ENCODE assay signal across 10 mouse cellular contexts in the genomic region with DNA sequence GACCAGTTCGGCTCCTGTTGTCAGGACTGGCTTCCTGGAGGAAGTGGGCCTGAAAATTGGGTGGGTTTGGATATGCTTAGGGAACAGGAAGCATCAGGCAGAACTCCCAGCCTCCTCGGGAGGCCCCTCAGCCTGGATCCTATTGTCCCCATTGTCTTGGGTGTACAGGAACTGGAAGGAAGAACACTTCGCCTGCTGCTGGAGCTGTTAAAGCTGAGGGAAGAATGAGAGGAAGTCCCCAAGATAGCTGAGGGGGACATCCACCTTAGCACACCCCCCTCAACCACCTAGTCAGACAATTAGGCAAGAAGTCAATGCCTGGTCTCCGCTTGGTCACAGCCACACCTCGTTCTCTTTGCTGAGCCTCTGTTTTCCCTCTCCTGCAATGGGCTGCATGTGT. TPM values are rescaled to one million over a fixed set of nuclear protein-coding genes. Genes with fewer than 3 reads are reported as not detected.
A peak's percentile ranks its signal among the peaks of the same experiment; 100 is the strongest.
DNase-seq lines count a peak whose midpoint lies in the region; ATAC-seq and TF ChIP-seq lines count a peak whose summit lies in the region.
"Had no signal": no experiment of that assay in that cellular context is flagged by ENCODE, and none has a peak within 500 bp of the region (broad histone marks: within the 10 kb centered on the region; RNA-seq: fewer than 3 reads in every experiment).

No protein-coding gene starts in this region.

- DNase-seq in adrenal gland, postnatal 10 days = peak; percentile 16
- DNase-seq in adrenal gland, adult 8-10 months = no peak
- peak; percentile 65 for DNase-seq in lung, postnatal 0 days (ENCODE audit: low spot score)
- DNase-seq in lung, postnatal 14 days = no peak
- no peak for DNase-seq in cerebellum, adult 9-10 months
- DNase-seq in frontal cortex, adult 2 months (ENCODE audit: extremely low spot score in 1 of 2, low spot score in 1 of 2) = no peak

- TF ChIP-seq EP300 in lung, postnatal 0 days (IDR thresholded peaks at IDR 0.05) = peak; percentile 81

- ATAC-seq in lung, postnatal 0 days = peak; percentile 58
- ATAC-seq in kidney, embryonic 14.5 days (ENCODE audit: low FRiP score, low TSS enrichment) = no peak
- no peak for ATAC-seq in stomach, embryonic 15.5 days (ENCODE audit: insufficient read depth, low FRiP score, low read depth)
- ATAC-seq: hindbrain, embryonic 16.5 days; midbrain, embryonic 13.5 days had no signal

- H3K27ac ChIP-seq in lung, postnatal 0 days (ENCODE audit: low read length) = 0 out of 2 replicates have a peak overlapping the region, but pooled peaks have one; percentile 26
- peak overlapping the region; percentile 92 for H3K27ac ChIP-seq in kidney, embryonic 14.5 days (ENCODE audit: low read depth, low read length)
- peak overlapping the region; percentile 82; the same call in 1 of the 2 replicates for H3K27ac ChIP-seq in stomach, embryonic 15.5 days
- H3K27ac ChIP-seq: midbrain, embryonic 13.5 days had no signal

- no peak overlapping the region for H3K4me2 ChIP-seq in lung, postnatal 0 days (replicated peaks; ENCODE audit: low read depth, low read length)
- H3K4me2 ChIP-seq in kidney, embryonic 14.5 days (replicated peaks; ENCODE audit: low read depth, low read length) = no peak overlapping the region
- no peak overlapping the region for H3K4me2 ChIP-seq in stomach, embryonic 15.5 days
- H3K4me2 ChIP-seq: midbrain, embryonic 13.5 days had no signal

- H3K27me3 ChIP-seq in lung, postnatal 0 days (replicated peaks; ENCODE audit: insufficient read depth, low read length) = no peaks in the 10 kb centered on the region
- no peaks in the 10 kb centered on the region for H3K27me3 ChIP-seq in kidney, embryonic 14.5 days (ENCODE audit: control insufficient read depth, insufficient read depth, low read length)
- H3K27me3 ChIP-seq in stomach, embryonic 15.5 days (replicated peaks) = no peaks in the 10 kb centered on the region

- H3K9ac ChIP-seq in lung, postnatal 0 days (replicated peaks; ENCODE audit: low read depth) = no peak overlapping the region
- H3K9ac ChIP-seq in kidney, embryonic 14.5 days (ENCODE audit: low read depth, low read length) = 0 out of 2 replicates have a peak overlapping the region, but pooled peaks have one; percentile 1
- H3K9ac ChIP-seq in stomach, embryonic 15.5 days = no peak overlapping the region
- H3K9ac ChIP-seq: midbrain, embryonic 13.5 days had no signal

- no peak for TF ChIP-seq CTCF in lung, postnatal 0 days (IDR thresholded peaks at IDR 0.05)

- no peak overlapping the region for H3K4me3 ChIP-seq in lung, postnatal 0 days (ENCODE audit: low read depth, low read length)
- H3K4me3 ChIP-seq in kidney, embryonic 14.5 days (ENCODE audit: low read length) = no peak overlapping the region
- H3K4me3 ChIP-seq in stomach, embryonic 15.5 days (replicated peaks) = no peak overlapping the region
- H3K4me3 ChIP-seq: midbrain, embryonic 13.5 days had no signal

- peaks cover 65% of the 10 kb centered on the region for H3K4me1 ChIP-seq in lung, postnatal 0 days (ENCODE audit: insufficient read depth, low read depth, low read length)
- H3K4me1 ChIP-seq in kidney, embryonic 14.5 days (ENCODE audit: control insufficient read depth, insufficient read depth, low read length) = peaks cover 88% of the 10 kb centered on the region
- peaks cover 86% of the 10 kb centered on the region for H3K4me1 ChIP-seq in stomach, embryonic 15.5 days

- no peaks in the 10 kb centered on the region for H3K9me3 ChIP-seq in lung, postnatal 0 days (ENCODE audit: low read length)
- no peaks in the 10 kb centered on the region for H3K9me3 ChIP-seq in kidney, embryonic 14.5 days (ENCODE audit: control insufficient read depth, low read length)
- no peaks in the 10 kb centered on the region for H3K9me3 ChIP-seq in stomach, embryonic 15.5 days
- H3K9me3 ChIP-seq: midbrain, embryonic 13.5 days had no signal

- 58% methylated on average over 5 of the region's 5 CpGs for WGBS in lung, postnatal 0 days
- WGBS in kidney, embryonic 14.5 days = 62% methylated on average over 5 of the region's 5 CpGs
- 55% methylated on average over 5 of the region's 5 CpGs for WGBS in stomach, embryonic 15.5 days

- no peaks in the 10 kb centered on the region for H3K36me3 ChIP-seq in lung, postnatal 0 days (ENCODE audit: insufficient read depth, low read length)
- no peaks in the 10 kb centered on the region for H3K36me3 ChIP-seq in kidney, embryonic 14.5 days (ENCODE audit: control insufficient read depth, insufficient read depth, low read length)
- 0 out of 2 replicates have a peak, but pooled peaks cover 3% of the 10 kb centered on the region for H3K36me3 ChIP-seq in stomach, embryonic 15.5 days
- H3K36me3 ChIP-seq: midbrain, embryonic 13.5 days had no signal

RNA-seq across cellular contexts. Expression of a gene that starts 9.7 kb away (rescaled TPM):
- 100 to 1,000 TPM; 191 to 264 TPM for total RNA-seq in adrenal gland, postnatal 10 days (2021)
- 100 to 1,000 TPM; 107 to 236 (median 145) TPM for total RNA-seq in adrenal gland, adult 8-10 months (2022)
- polyA plus RNA-seq in lung, postnatal 0 days (2015; fragmentation: Nextera tagmentation; extraction: Ambion mirVana) = 20.2 and 25.3 TPM in 2 replicates
- polyA plus RNA-seq in kidney, embryonic 14.5 days (2014; fragmentation: Nextera tagmentation; extraction: Ambion mirVana) = 39.6 and 56.2 TPM in 2 replicates
- 28.5 and 28.9 TPM in 2 replicates for polyA plus RNA-seq in stomach, embryonic 15.5 days (2015; fragmentation: Nextera tagmentation; extraction: Ambion mirVana)
- 3.5 and 4.0 TPM in 2 replicates for polyA plus RNA-seq in frontal cortex, adult 2 months (2012; rRNA removed)

RNA-seq across cellular contexts. Expression of a gene that starts 25.2 kb away (rescaled TPM):
- not detected for total RNA-seq in adrenal gland, postnatal 10 days (2021)
- total RNA-seq in adrenal gland, adult 8-10 months (2022) = not detected
- not detected in 2 replicates for polyA plus RNA-seq in lung, postnatal 0 days (2015; fragmentation: Nextera tagmentation; extraction: Ambion mirVana)
- not detected in 2 replicates for polyA plus RNA-seq in kidney, embryonic 14.5 days (2014; fragmentation: Nextera tagmentation; extraction: Ambion mirVana)
- polyA plus RNA-seq in stomach, embryonic 15.5 days (2015; fragmentation: Nextera tagmentation; extraction: Ambion mirVana) = not detected in 2 replicates
- polyA plus RNA-seq in frontal cortex, adult 2 months (2012; rRNA removed) = not detected in 2 replicates
- polyA plus RNA-seq: hindbrain, embryonic 16.5 days; midbrain, embryonic 13.5 days had no signal

RNA-seq across cellular contexts. Expression of a gene that starts 48.0 kb away (rescaled TPM):
- total RNA-seq in adrenal gland, postnatal 10 days (2021) = not detected
- under 1 TPM in 1 of 4 experiments, not detected in 3; 0.42 TPM for total RNA-seq in adrenal gland, adult 8-10 months (2022)
- polyA plus RNA-seq in lung, postnatal 0 days (2015; fragmentation: Nextera tagmentation; extraction: Ambion mirVana) = not detected in 2 replicates
- polyA plus RNA-seq in kidney, embryonic 14.5 days (2014; fragmentation: Nextera tagmentation; extraction: Ambion mirVana) = not detected in 2 replicates
- polyA plus RNA-seq in stomach, embryonic 15.5 days (2015; fragmentation: Nextera tagmentation; extraction: Ambion mirVana) = 232 and 273 TPM in 2 replicates
- polyA plus RNA-seq in frontal cortex, adult 2 months (2012; rRNA removed) = 0.15 TPM in 1 of 2 replicates, not detected in the other
- polyA plus RNA-seq: hindbrain, embryonic 16.5 days; midbrain, embryonic 13.5 days had no signal

Comparison
In these comparisons a context has a peak if more than half of its experiments do, and no peak if none do; other contexts are left out.
1. DNase-seq: peak in adrenal gland, postnatal 10 days (single experiment) and lung, postnatal 0 days (single experiment); none in adrenal gland, adult 8-10 months (single experiment), lung, postnatal 14 days (single experiment), cerebellum, adult 9-10 months (single experiment) and frontal cortex, adult 2 months (0 of 2).
2. H3K27ac ChIP-seq: peak in every context shown above with its lines; median percentile 92 in kidney, embryonic 14.5 days; 82 in stomach, embryonic 15.5 days; 26 in lung, postnatal 0 days.
3. RNA of a gene that starts 48.0 kb away (polyA plus RNA-seq): 232 to 273 TPM in stomach, embryonic 15.5 days; not detected in lung, postnatal 0 days, 0.15 TPM in frontal cortex, adult 2 months and not detected in kidney, embryonic 14.5 days; every median in the first group is over 100 times any median in the second.